In genomic region chr1:74338013-74338412, GRCm38 (mm10) we compare ENCODE assay signal across 16 mouse cellular contexts. TPM values are rescaled to one million over a fixed set of nuclear protein-coding genes. Genes with fewer than 3 reads are reported as not detected.
DNase-seq lines count a peak whose midpoint lies in the region; ATAC-seq and TF ChIP-seq lines count a peak whose summit lies in the region.
"Had no signal": no experiment of that assay in that cellular context is flagged by ENCODE, and none has a peak within 500 bp of the region (broad histone marks: within the 10 kb centered on the region; RNA-seq: fewer than 3 reads in every experiment).

No protein-coding gene starts in this region.

- no peak for TF ChIP-seq POLR2A in liver, adult 2 months (IDR thresholded peaks at IDR 0.05; ENCODE audit: extremely low read depth, insufficient read depth, low read length)

- DNase-seq in gastrocnemius, adult 2 months = no peak
- DNase-seq in gastrocnemius, adult 18-20 months (ENCODE audit: low spot score) = no peak
- DNase-seq in liver, adult 2 months (ENCODE audit: extremely low read depth, low read depth, low spot score) = no peak
- no peak for DNase-seq in liver
- no peak for DNase-seq in midbrain, postnatal 0 days (ENCODE audit: low spot score)
- no peak for DNase-seq in stomach, postnatal 0 days (ENCODE audit: low spot score)
- no peak for DNase-seq in forebrain, embryonic 14.5 days (ENCODE audit: low spot score)
- DNase-seq: B cell, adult 2 months; gastrocnemius, postnatal 10 days; heart, adult 18-20 months had no signal

- intact Hi-C loops in gastrocnemius, adult 2 months (cut with DNase I) = no loop called here

- H3K9me3 ChIP-seq in midbrain, embryonic 13.5 days = no peaks in the 10 kb centered on the region
- no peaks in the 10 kb centered on the region for H3K9me3 ChIP-seq in midbrain, postnatal 0 days (ENCODE audit: low read length)
- no peaks in the 10 kb centered on the region for H3K9me3 ChIP-seq in stomach, postnatal 0 days (ENCODE audit: control insufficient read depth, low read length)
- H3K9me3 ChIP-seq in forebrain, embryonic 14.5 days (replicated peaks; ENCODE audit: control insufficient read depth, low read length) = no peaks in the 10 kb centered on the region
- H3K9me3 ChIP-seq: forebrain, embryonic 13.5 days; heart, embryonic 10.5 days had no signal

- peaks cover 17% of the 10 kb centered on the region; the same call in 1 of the 2 replicates for H3K79me2 ChIP-seq in liver, adult 2 months (ENCODE audit: control insufficient read depth, insufficient read depth, low read length)

- no peak for TF ChIP-seq EP300 in stomach, postnatal 0 days (optimal IDR thresholded peaks at IDR 0.05)

- H3K27me3 ChIP-seq in liver, adult 2 months (ENCODE audit: control insufficient read depth, insufficient read depth, low read length) = no peaks in the 10 kb centered on the region
- H3K27me3 ChIP-seq in midbrain, embryonic 13.5 days = no peaks in the 10 kb centered on the region
- H3K27me3 ChIP-seq in midbrain, postnatal 0 days (ENCODE audit: insufficient read depth, low read length) = no peaks in the 10 kb centered on the region
- no peaks in the 10 kb centered on the region for H3K27me3 ChIP-seq in stomach, postnatal 0 days (ENCODE audit: control insufficient read depth, insufficient read depth, low read length)
- no peaks in the 10 kb centered on the region for H3K27me3 ChIP-seq in forebrain, embryonic 14.5 days (replicated peaks; ENCODE audit: control insufficient read depth, insufficient read depth, low read length)
- H3K27me3 ChIP-seq: forebrain, embryonic 13.5 days; Patski had no signal

- no peaks in the 10 kb centered on the region for H3K36me3 ChIP-seq in liver, adult 2 months (ENCODE audit: control insufficient read depth, insufficient read depth, low read length)
- H3K36me3 ChIP-seq in midbrain, embryonic 13.5 days = no peaks in the 10 kb centered on the region
- H3K36me3 ChIP-seq in midbrain, postnatal 0 days (ENCODE audit: insufficient read depth, low read length) = no peaks in the 10 kb centered on the region
- no peaks in the 10 kb centered on the region for H3K36me3 ChIP-seq in stomach, postnatal 0 days (ENCODE audit: control insufficient read depth, insufficient read depth, low read length)
- H3K36me3 ChIP-seq in forebrain, embryonic 14.5 days (ENCODE audit: control insufficient read depth, insufficient read depth, low read length) = no peaks in the 10 kb centered on the region

- no peak overlapping the region for H3K9ac ChIP-seq in liver, adult 2 months (ENCODE audit: low read depth, low read length)
- H3K9ac ChIP-seq in midbrain, embryonic 13.5 days (replicated peaks) = no peak overlapping the region
- no peak overlapping the region for H3K9ac ChIP-seq in midbrain, postnatal 0 days (replicated peaks; ENCODE audit: low read length, poor library complexity, severe bottlenecking)
- no peak overlapping the region for H3K9ac ChIP-seq in stomach, postnatal 0 days (ENCODE audit: low read length)
- H3K9ac ChIP-seq in forebrain, embryonic 14.5 days (ENCODE audit: low read length) = no peak overlapping the region
- H3K9ac ChIP-seq: forebrain, embryonic 13.5 days had no signal

- no peak overlapping the region for H3K4me3 ChIP-seq in gastrocnemius, adult 2 months
- no peak overlapping the region for H3K4me3 ChIP-seq in liver, adult 2 months (ENCODE audit: insufficient read depth, low read depth, low read length)
- H3K4me3 ChIP-seq in midbrain, embryonic 13.5 days (replicated peaks) = no peak overlapping the region
- no peak overlapping the region for H3K4me3 ChIP-seq in midbrain, postnatal 0 days (ENCODE audit: low read depth, low read length)
- no peak overlapping the region for H3K4me3 ChIP-seq in stomach, postnatal 0 days (ENCODE audit: low read depth, low read length)
- no peak overlapping the region for H3K4me3 ChIP-seq in forebrain, embryonic 14.5 days (ENCODE audit: low read depth, low read length)
- H3K4me3 ChIP-seq: forebrain, embryonic 13.5 days; heart, embryonic 10.5 days had no signal

- H3K4me2 ChIP-seq in midbrain, embryonic 13.5 days (replicated peaks) = no peak overlapping the region
- no peak overlapping the region for H3K4me2 ChIP-seq in midbrain, postnatal 0 days (ENCODE audit: low read depth, low read length, poor library complexity, severe bottlenecking)
- H3K4me2 ChIP-seq in stomach, postnatal 0 days (replicated peaks; ENCODE audit: low read depth) = no peak overlapping the region
- H3K4me2 ChIP-seq in forebrain, embryonic 14.5 days (ENCODE audit: low read length) = no peak overlapping the region
- H3K4me2 ChIP-seq: forebrain, embryonic 13.5 days had no signal

- no peak for TF ChIP-seq CTCF in gastrocnemius, adult 2 months (IDR thresholded peaks at IDR 0.05)
- TF ChIP-seq CTCF in liver, adult 2 months (IDR thresholded peaks at IDR 0.05; ENCODE audit: low read depth, low read length) = no peak
- TF ChIP-seq CTCF in midbrain, postnatal 0 days (IDR thresholded peaks at IDR 0.05) = no peak
- TF ChIP-seq CTCF in stomach, postnatal 0 days (IDR thresholded peaks at IDR 0.05; ENCODE audit: low read depth) = no peak

- H3K4me1 ChIP-seq in liver, adult 2 months (ENCODE audit: control insufficient read depth, insufficient read depth, low read length) = peaks cover 52% of the 10 kb centered on the region
- peaks cover 31% of the 10 kb centered on the region for H3K4me1 ChIP-seq in midbrain, embryonic 13.5 days (replicated peaks)
- 0 out of 2 replicates have a peak, but pooled peaks cover 2% of the 10 kb centered on the region for H3K4me1 ChIP-seq in midbrain, postnatal 0 days (ENCODE audit: insufficient read depth, low read length)
- H3K4me1 ChIP-seq in stomach, postnatal 0 days (replicated peaks; ENCODE audit: control insufficient read depth, insufficient read depth) = no peaks in the 10 kb centered on the region
- peaks cover 9% of the 10 kb centered on the region for H3K4me1 ChIP-seq in forebrain, embryonic 14.5 days (ENCODE audit: control insufficient read depth, insufficient read depth, low read length)

- WGBS in liver, adult 2 months = 71% methylated on average over 5 of the region's 5 CpGs
- WGBS in midbrain, embryonic 13.5 days = 89% methylated on average over 5 of the region's 5 CpGs
- WGBS in midbrain, postnatal 0 days = 81% methylated on average over 5 of the region's 5 CpGs
- 80% methylated on average over 5 of the region's 5 CpGs for WGBS in stomach, postnatal 0 days
- 98% methylated on average over 5 of the region's 5 CpGs for WGBS in forebrain, embryonic 14.5 days

- peak overlapping the region; percentile 80 for H3K27ac ChIP-seq in gastrocnemius, adult 2 months
- peak overlapping the region; percentile 29; the same call in 1 of the 2 replicates for H3K27ac ChIP-seq in liver, adult 2 months (replicated peaks; ENCODE audit: insufficient read depth, low read depth, low read length)
- H3K27ac ChIP-seq in midbrain, embryonic 13.5 days = no peak overlapping the region
- no peak overlapping the region for H3K27ac ChIP-seq in midbrain, postnatal 0 days (ENCODE audit: low read depth, low read length)
- H3K27ac ChIP-seq in stomach, postnatal 0 days (replicated peaks) = no peak overlapping the region
- H3K27ac ChIP-seq in forebrain, embryonic 14.5 days (ENCODE audit: low read depth, low read length) = no peak overlapping the region
- H3K27ac ChIP-seq: forebrain, embryonic 13.5 days had no signal

- ATAC-seq in midbrain, embryonic 13.5 days = peak; percentile 28; the same call in 1 of the 2 replicates
- ATAC-seq in midbrain, postnatal 0 days (ENCODE audit: low FRiP score) = no peak
- peak; percentile 45; the same call in 1 of the 2 replicates for ATAC-seq in stomach, postnatal 0 days (ENCODE audit: low FRiP score, low TSS enrichment)
- ATAC-seq in forebrain, embryonic 14.5 days = no peak
- ATAC-seq: activated CD4-positive, CD25-positive, alpha-beta regulatory T cell, adult 4 months; CD4-positive, CD25-positive, alpha-beta regulatory T cell, adult 4 months; forebrain, embryonic 13.5 days; Patski had no signal

RNA-seq across cellular contexts. Expression of gene Catip, which starts 23.9 kb away (rescaled TPM):
- total RNA-seq in gastrocnemius, adult 2 months (2021) = under 1 TPM in 1 of 2 experiments, not detected in 1; 0.13 TPM
- total RNA-seq in gastrocnemius, adult 18-20 months (2021) = under 1 TPM in 1 of 2 experiments, not detected in 1; 0.11 TPM
- 0.09 TPM in 1 of 2 replicates, not detected in the other for total RNA-seq in liver, adult 2 months (2014; rRNA removed)
- polyA plus RNA-seq in liver, adult 2 months (2012; rRNA removed) = 0.09 TPM in 1 of 2 replicates, not detected in the other
- 0.41 and 0.62 TPM in 2 replicates for polyA plus RNA-seq in midbrain, embryonic 13.5 days (2015; fragmentation: Nextera tagmentation; extraction: Ambion mirVana)
- 2.7 and 4.0 TPM in 2 replicates for total RNA-seq in midbrain, postnatal 0 days (2014; rRNA removed)
- 1.6 and 2.4 TPM in 2 replicates for polyA plus RNA-seq in midbrain, postnatal 0 days (2015; fragmentation: Nextera tagmentation; extraction: Ambion mirVana)
- polyA plus RNA-seq in stomach, postnatal 0 days (2015; fragmentation: Nextera tagmentation; extraction: Ambion mirVana) = 0.50 and 0.73 TPM in 2 replicates
- polyA plus RNA-seq in forebrain, embryonic 14.5 days (2014; fragmentation: Nextera tagmentation; extraction: Ambion mirVana) = 0.50 and 0.93 TPM in 2 replicates
- polyA plus RNA-seq: activated CD4-positive, CD25-positive, alpha-beta regulatory T cell, adult 4 months had no signal

RNA-seq across cellular contexts. Expression of gene Tmbim1, which starts 32.6 kb away (rescaled TPM):
- 10 to 100 TPM; 35.2 to 35.4 TPM for total RNA-seq in gastrocnemius, adult 2 months (2021)
- 10 to 100 TPM; 29.0 to 42.2 TPM for total RNA-seq in gastrocnemius, adult 18-20 months (2021)
- total RNA-seq in liver, adult 2 months (2014; rRNA removed) = 26.1 and 31.5 TPM in 2 replicates
- polyA plus RNA-seq in liver, adult 2 months (2012; rRNA removed) = 89.8 and 101 TPM in 2 replicates
- polyA plus RNA-seq in midbrain, embryonic 13.5 days (2015; fragmentation: Nextera tagmentation; extraction: Ambion mirVana) = 6.3 and 7.1 TPM in 2 replicates
- 9.8 and 20.7 TPM in 2 replicates for total RNA-seq in midbrain, postnatal 0 days (2014; rRNA removed)
- polyA plus RNA-seq in midbrain, postnatal 0 days (2015; fragmentation: Nextera tagmentation; extraction: Ambion mirVana) = 9.8 and 10.5 TPM in 2 replicates
- polyA plus RNA-seq in stomach, postnatal 0 days (2015; fragmentation: Nextera tagmentation; extraction: Ambion mirVana) = 109 and 118 TPM in 2 replicates
- 3.7 and 4.9 TPM in 2 replicates for polyA plus RNA-seq in forebrain, embryonic 14.5 days (2014; fragmentation: Nextera tagmentation; extraction: Ambion mirVana)

RNA-seq across cellular contexts. Expression of gene Slc11a1, which starts 37.0 kb away (rescaled TPM):
- 1 to 10 TPM; 3.8 to 5.6 TPM for total RNA-seq in gastrocnemius, adult 2 months (2021)
- 1 to 10 TPM; 3.6 to 8.1 TPM for total RNA-seq in gastrocnemius, adult 18-20 months (2021)
- total RNA-seq in liver, adult 2 months (2014; rRNA removed) = 17.5 and 23.4 TPM in 2 replicates
- 10.8 and 21.4 TPM in 2 replicates for polyA plus RNA-seq in liver, adult 2 months (2012; rRNA removed)
- 0.94 and 2.9 TPM in 2 replicates for polyA plus RNA-seq in midbrain, embryonic 13.5 days (2015; fragmentation: Nextera tagmentation; extraction: Ambion mirVana)
- 7.8 and 12.6 TPM in 2 replicates for total RNA-seq in midbrain, postnatal 0 days (2014; rRNA removed)
- 1.3 and 1.7 TPM in 2 replicates for polyA plus RNA-seq in midbrain, postnatal 0 days (2015; fragmentation: Nextera tagmentation; extraction: Ambion mirVana)
- polyA plus RNA-seq in stomach, postnatal 0 days (2015; fragmentation: Nextera tagmentation; extraction: Ambion mirVana) = 3.0 and 3.8 TPM in 2 replicates
- 1.9 and 2.4 TPM in 2 replicates for polyA plus RNA-seq in forebrain, embryonic 14.5 days (2014; fragmentation: Nextera tagmentation; extraction: Ambion mirVana)

RNA-seq across cellular contexts. Expression of gene Pnkd, which starts 53.3 kb away (rescaled TPM):
- 10 to 100 TPM; 45.4 to 70.5 TPM for total RNA-seq in gastrocnemius, adult 2 months (2021)
- total RNA-seq in gastrocnemius, adult 18-20 months (2021) = 10 to 100 TPM; 54.0 to 63.3 TPM
- 28.0 and 34.4 TPM in 2 replicates for total RNA-seq in liver, adult 2 months (2014; rRNA removed)
- 130 and 138 TPM in 2 replicates for polyA plus RNA-seq in liver, adult 2 months (2012; rRNA removed)
- polyA plus RNA-seq in midbrain, embryonic 13.5 days (2015; fragmentation: Nextera tagmentation; extraction: Ambion mirVana) = 81.5 and 92.2 TPM in 2 replicates
- 101 and 116 TPM in 2 replicates for total RNA-seq in midbrain, postnatal 0 days (2014; rRNA removed)
- 135 and 140 TPM in 2 replicates for polyA plus RNA-seq in midbrain, postnatal 0 days (2015; fragmentation: Nextera tagmentation; extraction: Ambion mirVana)
- polyA plus RNA-seq in stomach, postnatal 0 days (2015; fragmentation: Nextera tagmentation; extraction: Ambion mirVana) = 84.8 and 88.2 TPM in 2 replicates
- polyA plus RNA-seq in forebrain, embryonic 14.5 days (2014; fragmentation: Nextera tagmentation; extraction: Ambion mirVana) = 108 and 114 TPM in 2 replicates

RNA-seq across cellular contexts. Expression of gene Ctdsp1, which starts 53.3 kb away (rescaled TPM):
- 100 to 1,000 TPM in 1 of 2 experiments, 10 to 100 TPM in 1; 92.2 to 111 TPM for total RNA-seq in gastrocnemius, adult 2 months (2021)
- 100 to 1,000 TPM; 107 TPM for total RNA-seq in gastrocnemius, adult 18-20 months (2021)
- total RNA-seq in liver, adult 2 months (2014; rRNA removed) = 27.1 and 41.9 TPM in 2 replicates
- 167 and 185 TPM in 2 replicates for polyA plus RNA-seq in liver, adult 2 months (2012; rRNA removed)
- polyA plus RNA-seq in midbrain, embryonic 13.5 days (2015; fragmentation: Nextera tagmentation; extraction: Ambion mirVana) = 17.2 and 18.6 TPM in 2 replicates
- total RNA-seq in midbrain, postnatal 0 days (2014; rRNA removed) = 23.9 and 29.3 TPM in 2 replicates
- 11.7 and 12.1 TPM in 2 replicates for polyA plus RNA-seq in midbrain, postnatal 0 days (2015; fragmentation: Nextera tagmentation; extraction: Ambion mirVana)
- polyA plus RNA-seq in stomach, postnatal 0 days (2015; fragmentation: Nextera tagmentation; extraction: Ambion mirVana) = 45.2 and 47.4 TPM in 2 replicates
- 19.9 and 22.3 TPM in 2 replicates for polyA plus RNA-seq in forebrain, embryonic 14.5 days (2014; fragmentation: Nextera tagmentation; extraction: Ambion mirVana)

Comparison
In these comparisons a context has a peak if more than half of its experiments do, and no peak if none do; other contexts are left out.
1. ATAC-seq: peak in midbrain, embryonic 13.5 days (single experiment) and stomach, postnatal 0 days (single experiment); none in midbrain, postnatal 0 days (single experiment) and forebrain, embryonic 14.5 days (single experiment).
2. H3K27ac ChIP-seq: peak in gastrocnemius, adult 2 months (single experiment) and liver, adult 2 months (single experiment); none in midbrain, embryonic 13.5 days (single experiment), midbrain, postnatal 0 days (single experiment), stomach, postnatal 0 days (single experiment) and forebrain, embryonic 14.5 days (single experiment).